Mouse (Mus musculus): ENCODE measurements at regions not wholly inside any gene's neighbourhood (a gene's known extent, or its start where the extent isn't known, plus 50 kb on each side); places are given as distances from the start of the nearest gene placed in this dataset.
"Not testable (repeated sequence)": the region's sequence is repeated elsewhere in the genome, so short reads cannot be mapped to it uniquely, and the experiment has no call there.

DNA sequence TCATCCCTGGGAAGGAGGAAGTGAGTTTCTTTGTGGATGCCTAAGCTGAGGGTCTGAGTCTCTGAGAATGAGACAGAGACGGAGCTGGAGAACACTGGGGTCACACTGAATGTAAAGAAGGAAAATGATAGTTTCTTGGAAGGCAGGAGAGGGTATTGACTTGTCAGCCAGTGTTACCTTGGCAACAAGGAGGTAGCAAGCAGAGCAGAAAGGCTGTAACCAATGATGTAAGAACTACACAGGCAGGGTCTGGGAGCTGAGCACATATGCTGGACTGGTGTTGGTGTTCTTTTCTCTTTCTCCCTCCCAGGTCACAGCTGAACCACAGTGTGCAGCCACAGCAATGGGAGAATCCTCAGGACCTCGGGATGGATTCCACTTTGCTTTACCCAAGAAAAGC lies 75.5 kb upstream of the 1110032F04Rik start:
- intact Hi-C loops (cut with DNase I): no loop called here
- DNase-seq (ENCODE audit: low spot score in 2 of 2): no peak

DNA sequence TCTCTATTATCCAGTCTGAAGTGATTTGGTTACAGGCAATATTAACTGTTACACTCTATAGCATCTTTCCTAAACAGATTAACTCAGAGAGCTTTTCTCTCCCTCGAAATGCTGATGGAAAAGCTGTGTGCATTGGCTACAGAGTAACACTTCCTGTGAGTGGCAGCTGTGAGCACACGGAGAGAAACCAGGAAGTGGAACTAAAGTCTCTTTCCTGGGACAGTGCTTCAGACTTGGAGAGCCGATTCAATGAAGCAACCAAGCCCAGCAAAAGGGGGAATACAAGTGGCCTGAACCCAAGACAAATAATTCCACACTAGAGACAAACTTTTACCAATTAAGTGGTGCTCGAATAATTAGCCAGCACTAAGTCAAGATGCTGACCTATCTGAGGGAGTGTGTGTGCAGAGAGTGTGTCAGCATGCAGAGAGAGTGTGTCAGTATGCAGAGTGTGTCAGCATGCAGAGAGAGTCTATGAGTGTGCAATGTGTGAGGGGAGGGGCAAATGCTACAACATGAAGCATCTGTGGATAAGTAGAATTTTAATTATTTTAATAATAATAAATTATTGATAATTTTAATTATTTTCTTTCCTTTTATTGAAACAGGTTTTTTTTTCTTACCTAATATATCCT lies 74.9 kb upstream of the 1110032F04Rik start:
- intact Hi-C loops (cut with DNase I): loop anchor here (5.0 kb wide), 1 partner anchor 158 kb away; no protein-coding TSS in a partner anchor
- DNase-seq (ENCODE audit: low spot score in 2 of 2): peak; percentile 8 to 11

DNA sequence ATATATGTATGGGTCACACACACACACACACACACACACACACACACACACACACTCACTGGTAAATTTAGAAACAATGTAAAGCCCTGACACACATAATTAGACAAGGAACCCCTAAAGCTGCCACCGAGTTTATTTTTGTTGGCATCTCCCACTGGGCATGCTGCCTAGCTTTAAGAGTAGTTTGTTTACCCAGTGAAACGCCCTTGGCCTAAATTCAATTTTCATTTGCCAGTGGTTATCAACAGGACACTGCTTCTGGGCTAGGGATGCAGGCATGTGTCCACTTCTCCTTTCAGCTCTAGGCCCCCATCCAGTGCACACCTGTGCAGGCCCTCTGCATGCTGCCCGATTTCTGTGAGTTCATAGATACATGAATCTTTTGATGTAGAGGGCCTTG lies 73.7 kb upstream of the 1110032F04Rik start:
- intact Hi-C loops (cut with DNase I): loop anchor here (5.0 kb wide), 1 partner anchor 157 kb away; no protein-coding TSS in a partner anchor
- no peak for DNase-seq (ENCODE audit: low spot score in 2 of 2)

DNA sequence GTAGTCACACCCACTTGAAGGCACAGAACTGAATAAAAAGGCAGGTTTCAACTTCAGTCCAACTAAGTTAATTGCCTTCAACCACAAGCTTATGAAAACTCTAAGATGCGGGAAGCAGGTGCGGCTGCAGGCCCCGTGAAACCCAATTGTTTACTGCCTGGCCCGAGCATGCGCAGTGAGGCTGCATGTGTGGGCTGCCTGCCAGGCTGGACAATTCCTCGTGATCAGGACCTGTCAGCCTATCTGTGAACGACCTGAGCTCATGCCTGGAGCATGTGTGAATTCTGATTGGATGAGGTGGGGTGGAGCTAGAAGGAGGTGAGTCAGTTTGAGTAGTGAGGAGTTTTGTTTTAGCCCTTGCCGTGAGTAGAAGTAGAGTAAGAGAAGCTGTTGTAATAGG lies 71.0 kb upstream of the 1110032F04Rik start:
- intact Hi-C loops (cut with DNase I): loop anchor here (5.0 kb wide), 1 partner anchor 154 kb away; no protein-coding TSS in a partner anchor

DNA sequence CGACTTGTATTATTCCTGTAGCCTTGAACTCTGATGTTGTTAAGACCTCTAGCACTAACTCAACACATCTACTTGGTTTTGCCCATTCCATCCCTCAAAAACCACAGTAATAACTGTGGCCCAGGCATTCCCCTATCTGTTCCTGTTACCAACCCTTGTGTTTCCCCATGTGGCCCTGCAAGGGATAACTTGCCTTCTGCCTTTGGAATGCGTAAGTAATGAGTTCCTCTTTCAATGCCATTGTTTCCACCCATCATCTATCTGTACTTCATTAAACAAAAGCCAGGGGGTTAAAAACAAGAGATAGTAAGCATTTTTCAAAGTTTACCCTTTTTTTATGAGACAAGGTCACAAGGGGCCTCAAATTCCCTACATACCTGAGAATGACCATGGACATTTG lies 60.5 kb upstream of the 1110032F04Rik start:
- intact Hi-C loops (cut with DNase I): no loop called here

More for the DNA sequence above, 71.0 kb upstream of the 1110032F04Rik start:
- not testable (repeated sequence) for DNase-seq (ENCODE audit: low spot score in 2 of 2)

DNA sequence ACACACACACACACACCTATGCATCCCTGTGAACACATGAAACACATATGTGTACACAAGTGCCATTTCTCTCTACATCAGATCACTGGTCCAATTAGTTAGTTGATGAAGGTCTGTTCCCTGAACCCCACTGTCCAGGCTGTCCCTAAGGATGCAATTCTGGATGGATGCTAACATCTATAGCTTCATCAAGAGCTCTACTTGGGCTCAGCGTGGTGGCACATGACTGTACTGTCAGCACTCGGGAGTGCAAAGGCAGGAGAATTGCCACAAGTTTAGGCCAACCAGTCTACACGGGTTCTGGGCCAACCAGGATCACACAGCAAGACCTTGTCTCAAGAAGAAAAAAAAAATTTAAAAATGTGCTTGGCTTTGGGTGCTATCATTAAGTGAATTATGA lies 55.9 kb upstream of the 1110032F04Rik start:
- intact Hi-C loops (cut with DNase I): no loop called here
- DNase-seq (ENCODE audit: low spot score in 2 of 2): no peak

More for the DNA sequence above, 60.5 kb upstream of the 1110032F04Rik start:
- no peak for DNase-seq (ENCODE audit: low spot score in 2 of 2)

GRCm38 (mm10) chr3:68814011-68814690 lies 55.2 kb upstream of the 1110032F04Rik start:
- no peak for DNase-seq (ENCODE audit: low spot score in 2 of 2)
- intact Hi-C loops (cut with DNase I): no loop called here

DNA sequence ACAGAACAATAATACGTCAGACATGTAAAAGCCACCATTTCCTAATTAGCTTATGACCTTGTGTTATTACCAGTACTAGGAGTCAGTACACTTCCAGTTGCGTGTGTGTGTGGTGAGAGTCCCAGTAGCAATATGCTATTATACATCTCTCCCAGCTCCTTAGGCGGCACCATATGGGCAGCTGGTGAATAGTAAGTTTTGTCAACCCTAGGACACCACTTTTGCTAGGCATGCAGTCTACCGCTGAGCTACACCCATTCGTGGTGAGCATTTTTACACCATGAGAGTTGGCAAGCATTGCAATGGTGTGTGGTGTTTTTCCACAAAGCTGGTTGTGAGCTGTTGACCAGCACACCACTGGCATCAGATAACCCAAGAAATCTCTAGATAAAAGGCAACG lies 53.8 kb upstream of the 1110032F04Rik start:
- intact Hi-C loops (cut with DNase I): no loop called here
- DNase-seq (ENCODE audit: low spot score in 2 of 2): no peak

- intact Hi-C loops (cut with DNase I): no loop called here
- DNase-seq (ENCODE audit: low spot score in 2 of 2): no peak
Measured at GRCm38 (mm10) chr3:68817321-68817720, 52.1 kb upstream of the 1110032F04Rik start.
